Mouse (Mus musculus) embryonic fibroblast, embryonic 13.5 days (primary cell): ENCODE measurements around the gene Dyx1c1. TPM values are rescaled to one million over a fixed set of nuclear protein-coding genes. Genes with fewer than 3 reads are reported as not detected.

Experiments used
- H3K27ac ChIP-seq: 2 replicates; pipeline ENCODE4 v1.5.1; 2012; ENCODE audit warnings: low read length, control low read depth, inconsistent platforms; ENCODE audit not compliant: insufficient read depth
- H3K4me1 ChIP-seq: 2 replicates; pipeline ENCODE4 v1.6.1; 2011; ENCODE audit warnings: low read length; ENCODE audit not compliant: control insufficient read depth, insufficient read depth
- H3K4me3 ChIP-seq: 2 replicates; pipeline ENCODE4 v1.5.1; 2011; ENCODE audit warnings: mild to moderate bottlenecking, control low read depth, low read length; ENCODE audit not compliant: insufficient read depth
- CTCF ChIP-seq: IDR thresholded peaks from 2 replicates; pipeline ENCODE4 v1.5.1; 2011; ENCODE audit warnings: mild to moderate bottlenecking, control low read depth, low read length, moderate library complexity, borderline replicate concordance; ENCODE audit not compliant: insufficient read depth
- POLR2A ChIP-seq: IDR thresholded peaks from 2 replicates; pipeline ENCODE4 v1.6.1; 2011; ENCODE audit warnings: low read depth, mild to moderate bottlenecking, control low read depth, low read length, moderate library complexity
- polyA plus RNA-seq: library from polyadenylated mRNA; stranded (reverse); fragments of >200 nt; gene quantifications from 2 replicates; pipeline ENCODE4 v1.2.4, GENCODE M21; 2011; ENCODE audit warnings: low read depth; ENCODE audit not compliant: missing spikeins, insufficient read length

Gene Dyx1c1
- polyA plus RNA-seq: 0.86 and 0.95 TPM in 2 replicates

- TF ChIP-seq CTCF (no peak), POLR2A (peak; percentile 42; the same call in 1 of the 2 replicates)
- Histone ChIP-seq H3K27ac (no peak within 1 kb of the TSS), H3K4me3 (peak within 1 kb of the TSS; percentile 45), H3K4me1 (no peaks in the 10 kb centered on the region)
Observed at GRCm38 (mm10) chr9:72958521-72959450, at the start of gene Dyx1c1, which contains the start of gene Gm44503. Gene Dyx1c1 (plus strand): TSS chr9:72958785. Gene Gm44503 (plus strand): TSS chr9:72958852.

- Histone ChIP-seq H3K4me3 (no peak overlapping the region), H3K27ac (no peak overlapping the region), H3K4me1 (no peaks in the 10 kb centered on the region)
- TF ChIP-seq CTCF (no peak), POLR2A (no peak)
Observed at GRCm38 (mm10) chr9:72911381-72911780, 47.2 kb upstream of the Dyx1c1 start.

- no peaks in the 10 kb centered on the region for H3K4me1 ChIP-seq
- no peak overlapping the region for H3K27ac ChIP-seq
- H3K4me3 ChIP-seq: no peak overlapping the region
- TF ChIP-seq CTCF (no peak), POLR2A (no peak)
Observed at GRCm38 (mm10) chr9:72913551-72913950, 45.0 kb upstream of the Dyx1c1 start.

GRCm38 (mm10) chr9:72915728-72916127, 42.9 kb upstream of the Dyx1c1 start:
- H3K4me1 ChIP-seq: no peaks in the 10 kb centered on the region
- no peak overlapping the region for H3K27ac ChIP-seq
- TF ChIP-seq POLR2A (no peak), CTCF (no peak)
- no peak overlapping the region for H3K4me3 ChIP-seq

- TF ChIP-seq POLR2A (no peak), CTCF (no peak)
Observed at GRCm38 (mm10) chr9:72923068-72923467, 35.5 kb upstream of the Dyx1c1 start.

GRCm38 (mm10) chr9:72925021-72925934, 33.3 kb upstream of the Dyx1c1 start, which contains the start of gene Pygo1:
Gene Pygo1 (plus strand): TSS chr9:72925645.
- TF ChIP-seq POLR2A (no peak), CTCF (no peak)
- Histone ChIP-seq H3K4me3 (peak within 1 kb of the TSS; percentile 79), H3K27ac (no peak within 1 kb of the TSS), H3K4me1 (no peaks in the 10 kb centered on the region)

More at GRCm38 (mm10) chr9:72923068-72923467, 35.5 kb upstream of the Dyx1c1 start:
- H3K4me1 ChIP-seq: no peaks in the 10 kb centered on the region
- no peak overlapping the region for H3K4me3 ChIP-seq
- no peak overlapping the region for H3K27ac ChIP-seq

GRCm38 (mm10) chr9:72925935-72926258, 32.7 kb upstream of the Dyx1c1 start:
- Histone ChIP-seq H3K27ac (no peak overlapping the region), H3K4me3 (peak overlapping the region; percentile 79), H3K4me1 (no peaks in the 10 kb centered on the region)
- TF ChIP-seq POLR2A (no peak), CTCF (no peak)

- H3K27ac ChIP-seq: no peak overlapping the region
- no peak overlapping the region for H3K4me3 ChIP-seq
- TF ChIP-seq CTCF (no peak), POLR2A (no peak)
- no peaks in the 10 kb centered on the region for H3K4me1 ChIP-seq
Observed at GRCm38 (mm10) chr9:72931166-72931790, 27.3 kb upstream of the Dyx1c1 start.

GRCm38 (mm10) chr9:72935309-72935708, 23.3 kb upstream of the Dyx1c1 start:
- no peak for TF ChIP-seq CTCF
- no peak for TF ChIP-seq POLR2A
- no peak overlapping the region for H3K4me3 ChIP-seq
- H3K4me1 ChIP-seq: no peaks in the 10 kb centered on the region
- no peak overlapping the region for H3K27ac ChIP-seq
